Mouse (Mus musculus): ENCODE results near the gene Ptprn2. TPM values are rescaled to one million over a fixed set of nuclear protein-coding genes. Genes with fewer than 3 reads are reported as not detected.

Gene Ptprn2
- polyA plus RNA-seq, 1 experiment from 2014 or later = 15.8 TPM

DNA sequence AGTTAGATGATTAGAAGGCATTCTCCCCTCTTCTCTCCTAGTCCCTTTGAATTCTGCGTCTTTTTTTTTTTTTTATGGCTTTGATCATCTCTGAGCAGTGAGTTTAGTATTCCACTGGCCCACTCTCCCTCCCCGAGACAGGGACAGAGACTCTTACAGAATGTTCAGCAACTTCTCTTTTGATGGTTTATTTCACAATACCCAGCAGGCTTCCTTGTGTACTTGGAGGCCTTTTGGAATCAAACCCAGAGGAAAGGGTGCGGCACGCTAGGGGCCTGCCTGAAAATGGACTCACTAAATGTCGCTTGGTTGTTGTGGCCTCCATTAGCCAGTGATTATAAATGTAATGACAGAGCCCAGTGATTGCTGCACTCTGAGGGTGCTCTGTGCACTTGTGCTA is 680.7 kb downstream of the Ptprn2 start:
- no peak for ATAC-seq (ENCODE audit: low FRiP score, low TSS enrichment)
- 47% methylated on average over 5 of the region's 5 CpGs for WGBS
- H3K4me1 ChIP-seq (ENCODE audit: control insufficient read depth, insufficient read depth, low read length) = peaks cover 89% of the 10 kb centered on the region

GRCm38 (mm10) chr12:117169670-117170069 is 684.1 kb downstream of the Ptprn2 start:
- DNase-seq (no peak), ATAC-seq (ENCODE audit: low FRiP score, low TSS enrichment) (no peak)
- peak overlapping the region; percentile 21; the same call in 1 of the 2 replicates for H3K4me2 ChIP-seq (ENCODE audit: low read length)
- H3K27ac ChIP-seq (replicated peaks; ENCODE audit: low read depth, low read length) = peak overlapping the region; percentile 75
- H3K9me3 ChIP-seq (ENCODE audit: control insufficient read depth, low read length) = no peaks in the 10 kb centered on the region
- H3K27me3 ChIP-seq (ENCODE audit: control insufficient read depth, insufficient read depth, low read length) = no peaks in the 10 kb centered on the region
- H3K4me1 ChIP-seq (ENCODE audit: control insufficient read depth, insufficient read depth, low read length) = peaks cover 89% of the 10 kb centered on the region
- H3K36me3 ChIP-seq (ENCODE audit: control insufficient read depth, insufficient read depth, low read length) = peaks cover 26% of the 10 kb centered on the region
- H3K9ac ChIP-seq (replicated peaks; ENCODE audit: low read length) = peak overlapping the region; percentile 30; the same call in 1 of the 2 replicates
- no peak overlapping the region for H3K4me3 ChIP-seq (replicated peaks; ENCODE audit: low read depth, low read length)
- WGBS = 20% methylated on average over 5 of the region's 5 CpGs

More for the DNA sequence above, 680.7 kb downstream of the Ptprn2 start:
- Histone ChIP-seq H3K4me2 (ENCODE audit: low read length) (no peak overlapping the region), H3K9me3 (ENCODE audit: control insufficient read depth, low read length) (no peaks in the 10 kb centered on the region), H3K4me3 (replicated peaks; ENCODE audit: low read depth, low read length) (no peak overlapping the region), H3K27ac (replicated peaks; ENCODE audit: low read depth, low read length) (0 out of 2 replicates have a peak overlapping the region, but pooled peaks have one; percentile 5), H3K9ac (replicated peaks; ENCODE audit: low read length) (no peak overlapping the region), H3K36me3 (ENCODE audit: control insufficient read depth, insufficient read depth, low read length) (peaks cover 36% of the 10 kb centered on the region), H3K27me3 (ENCODE audit: control insufficient read depth, insufficient read depth, low read length) (no peaks in the 10 kb centered on the region)
- no peak for DNase-seq

- Histone ChIP-seq H3K36me3 (ENCODE audit: control insufficient read depth, insufficient read depth, low read length) (peaks cover 26% of the 10 kb centered on the region), H3K27me3 (ENCODE audit: control insufficient read depth, insufficient read depth, low read length) (no peaks in the 10 kb centered on the region), H3K27ac (replicated peaks; ENCODE audit: low read depth, low read length) (peak overlapping the region; percentile 91), H3K9ac (replicated peaks; ENCODE audit: low read length) (peak overlapping the region; percentile 49), H3K4me1 (ENCODE audit: control insufficient read depth, insufficient read depth, low read length) (peaks cover 93% of the 10 kb centered on the region), H3K9me3 (ENCODE audit: control insufficient read depth, low read length) (no peaks in the 10 kb centered on the region), H3K4me2 (ENCODE audit: low read length) (peak overlapping the region; percentile 24), H3K4me3 (replicated peaks; ENCODE audit: low read depth, low read length) (no peak overlapping the region)
- ATAC-seq (ENCODE audit: low FRiP score, low TSS enrichment) (no peak; the same call in 1 of the 2 replicates), DNase-seq (no peak)
- 14% methylated on average over 2 of the region's 2 CpGs for WGBS
These were observed 687.0 kb downstream of the Ptprn2 start for GRCm38 (mm10) chr12:117172529-117172884.

DNA sequence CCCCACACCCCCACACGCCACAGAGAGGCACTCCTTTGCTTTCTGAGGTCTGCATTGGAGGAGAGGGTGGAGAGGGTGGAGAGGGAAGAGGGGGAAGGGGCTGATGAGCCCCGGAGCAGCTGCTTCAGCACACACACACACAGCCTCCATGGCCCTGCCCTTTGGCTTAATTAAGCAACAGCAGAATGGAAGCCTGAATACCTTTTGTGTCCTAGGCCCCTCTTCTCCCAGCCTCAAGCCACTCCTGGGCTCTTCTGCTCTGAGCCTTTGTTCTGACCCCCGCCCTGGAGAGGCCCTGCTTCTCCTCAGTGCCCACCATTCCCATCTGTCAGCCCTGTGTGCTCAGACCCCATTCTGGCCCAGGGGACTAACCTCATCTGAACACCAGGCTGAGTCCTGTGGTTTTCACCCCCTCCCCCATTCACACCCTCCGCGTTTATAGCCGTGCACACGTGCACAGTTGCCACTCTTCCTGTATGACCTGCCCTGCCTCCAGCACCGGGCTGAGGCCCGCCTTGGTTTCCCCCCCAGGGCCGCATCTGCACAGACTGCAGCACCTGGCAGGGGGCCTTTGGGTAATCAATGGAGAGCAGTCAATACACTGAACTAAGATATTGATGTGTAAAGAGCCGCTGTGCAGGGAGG is 687.5 kb downstream of the Ptprn2 start:
- Histone ChIP-seq H3K9ac (replicated peaks; ENCODE audit: low read length) (peak overlapping the region; percentile 49), H3K27me3 (ENCODE audit: control insufficient read depth, insufficient read depth, low read length) (no peaks in the 10 kb centered on the region), H3K27ac (replicated peaks; ENCODE audit: low read depth, low read length) (peak overlapping the region; percentile 91), H3K9me3 (ENCODE audit: control insufficient read depth, low read length) (no peaks in the 10 kb centered on the region), H3K4me2 (ENCODE audit: low read length) (peak overlapping the region; percentile 24), H3K4me1 (ENCODE audit: control insufficient read depth, insufficient read depth, low read length) (peaks cover 92% of the 10 kb centered on the region), H3K36me3 (ENCODE audit: control insufficient read depth, insufficient read depth, low read length) (peaks cover 22% of the 10 kb centered on the region; the same call in 1 of the 2 replicates), H3K4me3 (replicated peaks; ENCODE audit: low read depth, low read length) (no peak overlapping the region)
- 1% methylated on average over 11 of the region's 11 CpGs for WGBS
- DNase-seq (no peak), ATAC-seq (ENCODE audit: low FRiP score, low TSS enrichment) (peak; percentile 83)

DNA sequence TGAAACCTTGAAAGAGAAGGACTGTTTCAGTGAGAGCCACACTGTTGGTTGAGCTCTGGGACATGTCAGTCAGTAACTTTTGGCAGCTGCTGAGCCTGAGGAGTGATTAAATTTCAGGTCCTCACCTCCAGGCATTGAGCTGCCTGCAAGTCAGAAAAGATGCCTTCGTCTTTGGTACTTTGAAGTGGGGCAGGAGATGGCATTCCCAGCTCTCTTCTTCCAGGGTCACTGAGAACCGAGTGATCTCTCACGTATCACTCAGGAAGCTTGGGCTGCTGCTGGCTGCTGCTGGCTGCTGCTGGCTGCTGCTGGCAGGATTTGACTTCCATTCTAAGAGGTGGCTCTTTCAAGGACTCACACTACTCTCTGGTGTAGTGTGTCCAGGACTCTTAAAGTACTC is 688.7 kb downstream of the Ptprn2 start:
- Histone ChIP-seq H3K36me3 (ENCODE audit: control insufficient read depth, insufficient read depth, low read length) (peaks cover 27% of the 10 kb centered on the region), H3K9me3 (ENCODE audit: control insufficient read depth, low read length) (no peaks in the 10 kb centered on the region), H3K4me3 (replicated peaks; ENCODE audit: low read depth, low read length) (no peak overlapping the region), H3K4me1 (ENCODE audit: control insufficient read depth, insufficient read depth, low read length) (peaks cover 84% of the 10 kb centered on the region), H3K27me3 (ENCODE audit: control insufficient read depth, insufficient read depth, low read length) (no peaks in the 10 kb centered on the region), H3K9ac (replicated peaks; ENCODE audit: low read length) (peak overlapping the region; percentile 49), H3K27ac (replicated peaks; ENCODE audit: low read depth, low read length) (peak overlapping the region; percentile 91), H3K4me2 (ENCODE audit: low read length) (peak overlapping the region; percentile 24)
- DNase-seq (no peak), ATAC-seq (ENCODE audit: low FRiP score, low TSS enrichment) (no peak)
- whole genome bisulfite sequencing = 8% methylated on average over 3 of the region's 3 CpGs

DNA sequence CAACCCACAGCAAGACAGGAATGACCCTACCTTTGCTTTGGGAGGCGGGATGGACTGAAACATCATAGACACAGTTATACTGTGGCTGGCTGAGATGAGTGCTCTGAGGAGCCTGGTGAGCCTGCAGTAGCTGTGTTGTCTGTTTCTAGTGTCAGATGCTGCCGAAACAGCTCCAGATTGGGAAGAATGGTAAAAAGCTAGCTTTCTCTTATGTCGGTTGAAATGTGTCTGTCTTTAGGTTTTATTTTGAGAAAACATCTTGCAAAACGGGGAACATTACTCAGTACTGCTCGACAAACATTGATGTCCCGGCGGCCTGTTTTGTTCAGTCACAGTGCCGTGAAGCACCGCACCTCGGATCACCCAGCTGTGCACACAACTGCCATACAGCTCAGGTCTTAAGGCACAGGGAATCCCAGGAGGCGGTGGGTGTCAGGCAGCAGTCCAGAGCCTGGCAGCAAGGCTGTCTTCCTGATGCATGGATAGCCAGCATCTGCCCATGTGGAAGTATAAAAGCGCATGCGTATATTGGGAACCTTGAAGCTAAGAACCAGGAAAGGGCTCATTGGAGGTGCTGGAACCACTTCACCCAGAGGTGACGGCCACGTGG is 689.7 kb downstream of the Ptprn2 start:
- WGBS = 55% methylated on average over 15 of the region's 15 CpGs

DNA sequence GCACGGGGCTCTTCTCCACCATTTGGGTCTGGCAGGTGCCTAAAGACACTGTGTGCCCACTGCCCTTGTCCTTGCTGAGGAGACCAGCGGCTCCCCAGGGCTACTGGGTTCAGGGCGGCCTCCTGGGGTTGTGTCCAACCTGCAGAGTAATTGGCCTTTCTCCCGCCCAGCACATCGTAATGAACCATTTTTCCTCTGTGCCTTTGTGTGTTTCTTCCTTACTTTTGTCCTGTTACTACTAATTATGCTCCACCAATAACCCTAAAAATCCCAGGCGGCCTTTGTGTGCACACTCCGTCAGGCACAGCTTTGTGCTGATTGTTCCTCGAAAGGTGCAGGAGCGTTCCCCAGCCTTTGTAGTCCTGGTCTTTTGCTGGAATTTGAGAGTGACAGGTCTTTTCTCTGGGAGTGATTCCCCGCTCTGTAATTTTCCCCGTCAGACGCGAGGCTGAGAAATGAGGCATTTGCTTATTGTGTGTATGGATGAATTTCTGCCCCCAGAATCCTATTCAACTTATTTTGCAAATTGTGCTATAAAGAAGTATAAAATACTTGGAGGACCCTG is 690.8 kb downstream of the Ptprn2 start:
- Histone ChIP-seq H3K27me3 (ENCODE audit: control insufficient read depth, insufficient read depth, low read length) (no peaks in the 10 kb centered on the region), H3K4me2 (ENCODE audit: low read length) (peak overlapping the region; percentile 35), H3K4me3 (replicated peaks; ENCODE audit: low read depth, low read length) (no peak overlapping the region), H3K27ac (replicated peaks; ENCODE audit: low read depth, low read length) (peak overlapping the region; percentile 91), H3K9ac (replicated peaks; ENCODE audit: low read length) (peak overlapping the region; percentile 54), H3K4me1 (ENCODE audit: control insufficient read depth, insufficient read depth, low read length) (peaks cover 78% of the 10 kb centered on the region), H3K9me3 (ENCODE audit: control insufficient read depth, low read length) (no peaks in the 10 kb centered on the region), H3K36me3 (ENCODE audit: control insufficient read depth, insufficient read depth, low read length) (peaks cover 33% of the 10 kb centered on the region)
- DNase-seq (peak; percentile 71), ATAC-seq (ENCODE audit: low FRiP score, low TSS enrichment) (no peak)
- 7% methylated on average over 13 of the region's 13 CpGs for WGBS

More for the DNA sequence above, 689.7 kb downstream of the Ptprn2 start:
- ATAC-seq (ENCODE audit: low FRiP score, low TSS enrichment) = no peak
- Histone ChIP-seq H3K4me1 (ENCODE audit: control insufficient read depth, insufficient read depth, low read length) (peaks cover 83% of the 10 kb centered on the region), H3K4me2 (ENCODE audit: low read length) (peak overlapping the region; percentile 24; the same call in 1 of the 2 replicates), H3K27ac (replicated peaks; ENCODE audit: low read depth, low read length) (peak overlapping the region; percentile 91), H3K9ac (replicated peaks; ENCODE audit: low read length) (no peak overlapping the region; the same call in 1 of the 2 replicates), H3K36me3 (ENCODE audit: control insufficient read depth, insufficient read depth, low read length) (peaks cover 31% of the 10 kb centered on the region), H3K27me3 (ENCODE audit: control insufficient read depth, insufficient read depth, low read length) (no peaks in the 10 kb centered on the region), H3K4me3 (replicated peaks; ENCODE audit: low read depth, low read length) (no peak overlapping the region), H3K9me3 (ENCODE audit: control insufficient read depth, low read length) (no peaks in the 10 kb centered on the region)
- no peak for DNase-seq

DNA sequence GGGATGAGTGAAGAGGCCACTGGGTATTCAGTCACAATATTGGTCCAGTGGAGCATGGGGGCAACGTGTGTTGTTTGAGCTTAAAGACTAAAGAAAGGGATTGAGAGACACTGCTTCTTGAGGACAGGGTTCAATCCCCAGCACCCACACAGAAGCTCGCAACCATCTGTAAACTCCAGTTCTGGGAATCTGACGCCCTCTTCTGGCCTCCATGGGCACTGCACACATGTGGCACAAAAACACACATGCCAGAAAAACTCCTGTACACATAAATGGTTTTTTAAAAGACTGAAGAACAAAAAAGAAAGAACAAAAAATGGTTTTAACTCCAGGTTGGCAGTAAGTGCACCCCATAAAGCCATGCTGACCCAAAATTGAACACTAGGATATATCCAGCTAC is 701.6 kb downstream of the Ptprn2 start:
- Histone ChIP-seq H3K4me1 (ENCODE audit: control insufficient read depth, insufficient read depth, low read length) (peaks cover 8% of the 10 kb centered on the region), H3K36me3 (ENCODE audit: control insufficient read depth, insufficient read depth, low read length) (peaks cover 83% of the 10 kb centered on the region), H3K4me2 (ENCODE audit: low read length) (no peak overlapping the region), H3K4me3 (replicated peaks; ENCODE audit: low read depth, low read length) (no peak overlapping the region), H3K9me3 (ENCODE audit: control insufficient read depth, low read length) (no peaks in the 10 kb centered on the region), H3K9ac (replicated peaks; ENCODE audit: low read length) (no peak overlapping the region), H3K27ac (replicated peaks; ENCODE audit: low read depth, low read length) (no peak overlapping the region), H3K27me3 (ENCODE audit: control insufficient read depth, insufficient read depth, low read length) (no peaks in the 10 kb centered on the region)
- no peak for ATAC-seq (ENCODE audit: low FRiP score, low TSS enrichment)
- no peak for DNase-seq
- 84% methylated on average over 3 of the region's 3 CpGs for WGBS
